Mouse (Mus musculus) forebrain, embryonic 14.5 days (tissue): Measurements from ENCODE around the gene C1qtnf12. TPM values are rescaled to one million over a fixed set of nuclear protein-coding genes. Genes with fewer than 3 reads are reported as not detected.

ENCODE experiments used
- polyA plus RNA-seq: library from polyadenylated mRNA; unstranded; fragments of >200 nt; fragmentation: Nextera tagmentation; extraction: Ambion mirVana; gene quantifications from 2 replicates; pipeline ENCODE4 v1.2.1, GENCODE M21; 2014

The C1qtnf12 gene
- polyA plus RNA-seq, 1 experiment from 2014 or later: 11.3 TPM

Other genes with a start within 250 kb of the C1qtnf12 start
- 3.4 and 3.5 TPM in 2 replicates for gene Tmem240, start 227.5 kb upstream of the C1qtnf12 start, polyA plus RNA-seq
- 62.0 and 70.0 TPM in 2 replicates for gene Atad3a, start 201.2 kb upstream of the C1qtnf12 start, polyA plus RNA-seq
- gene Vwa1, start 187.6 kb upstream of the C1qtnf12 start, polyA plus RNA-seq: 21.8 and 24.6 TPM in 2 replicates
- gene Tmem88b, start 176.4 kb upstream of the C1qtnf12 start, polyA plus RNA-seq: 0.12 and 0.25 TPM in 2 replicates
- not detected in 2 replicates for gene Ankrd65, start 171.9 kb upstream of the C1qtnf12 start, polyA plus RNA-seq
- 274 and 313 TPM in 2 replicates for gene Mrpl20, start 159.4 kb upstream of the C1qtnf12 start, polyA plus RNA-seq
- gene Ccnl2, start 149.8 kb upstream of the C1qtnf12 start, polyA plus RNA-seq: 119 and 144 TPM in 2 replicates
- 120 and 135 TPM in 2 replicates for gene Aurkaip1, start 131.0 kb upstream of the C1qtnf12 start, polyA plus RNA-seq
- 15.6 and 22.1 TPM in 2 replicates for gene Mxra8, start 122.6 kb upstream of the C1qtnf12 start, polyA plus RNA-seq
- gene Dvl1, start 114.9 kb upstream of the C1qtnf12 start, polyA plus RNA-seq: 10.8 and 12.4 TPM in 2 replicates
- gene Tas1r3, start 99.0 kb upstream of the C1qtnf12 start, polyA plus RNA-seq: 0.46 and 0.61 TPM in 2 replicates
- gene Cptp, start 92.9 kb upstream of the C1qtnf12 start, polyA plus RNA-seq: 28.3 and 29.5 TPM in 2 replicates
- 94.6 and 102 TPM in 2 replicates for gene Ints11, start 92.8 kb upstream of the C1qtnf12 start, polyA plus RNA-seq
- gene Pusl1, start 70.5 kb upstream of the C1qtnf12 start, polyA plus RNA-seq: 46.5 and 52.8 TPM in 2 replicates
- 60.5 and 77.0 TPM in 2 replicates for gene Acap3, start 70.5 kb upstream of the C1qtnf12 start, polyA plus RNA-seq
- gene Ube2j2, start 18.5 kb upstream of the C1qtnf12 start, polyA plus RNA-seq: 116 and 137 TPM in 2 replicates
- gene B3galt6, start 30.3 kb downstream of the C1qtnf12 start, polyA plus RNA-seq: 27.6 and 29.6 TPM in 2 replicates
- gene Sdf4, start 30.6 kb downstream of the C1qtnf12 start, polyA plus RNA-seq: 124 and 127 TPM in 2 replicates
- gene Tnfrsf4, start 51.5 kb downstream of the C1qtnf12 start, polyA plus RNA-seq: 0.43 and 0.60 TPM in 2 replicates
- 0.40 and 0.53 TPM in 2 replicates for gene Tnfrsf18, start 63.8 kb downstream of the C1qtnf12 start, polyA plus RNA-seq
- not detected in 2 replicates for gene Ttll10, start 97.1 kb downstream of the C1qtnf12 start, polyA plus RNA-seq
- 29.0 and 34.3 TPM in 2 replicates for gene 9430015G10Rik, start 147.7 kb downstream of the C1qtnf12 start, polyA plus RNA-seq
- 0.41 and 0.59 TPM in 2 replicates for gene Rnf223, start 168.2 kb downstream of the C1qtnf12 start, polyA plus RNA-seq
- gene Agrn, start 235.2 kb downstream of the C1qtnf12 start, polyA plus RNA-seq: 72.2 and 88.4 TPM in 2 replicates
- gene Isg15, start 238.5 kb downstream of the C1qtnf12 start, polyA plus RNA-seq: 0.61 and 1.1 TPM in 2 replicates
- 1.2 TPM in 2 replicates for gene AW011738, start 241.0 kb downstream of the C1qtnf12 start, polyA plus RNA-seq